In the genomic region with DNA sequence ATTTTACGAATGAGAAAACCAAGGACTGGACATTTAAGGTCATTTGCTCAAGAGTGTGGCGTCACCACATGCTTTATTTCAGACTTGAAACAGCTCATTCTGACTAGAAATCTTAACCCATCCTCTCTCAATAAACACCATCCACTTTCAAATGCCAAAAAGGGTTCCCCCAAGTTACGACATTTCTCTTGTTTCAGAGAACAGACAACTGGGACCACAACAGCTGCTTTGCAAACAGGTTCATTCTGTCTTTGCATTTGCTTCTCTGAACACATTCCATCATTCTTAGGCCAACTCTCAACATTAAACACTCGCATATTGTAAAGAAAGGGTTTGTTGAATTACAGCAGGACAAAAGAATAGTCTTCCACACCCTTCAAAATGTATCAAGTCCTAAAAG, we compare ENCODE assay signal across 22 mouse cellular contexts. TPM values are rescaled to one million over a fixed set of nuclear protein-coding genes. Genes with fewer than 3 reads are reported as not detected.
A peak's percentile ranks its signal among the peaks of the same experiment; 100 is the strongest.
DNase-seq lines count a peak whose midpoint lies in the region; ATAC-seq and TF ChIP-seq lines count a peak whose summit lies in the region.
"Had no signal": no experiment of that assay in that cellular context is flagged by ENCODE, and none has a peak within 500 bp of the region (broad histone marks: within the 10 kb centered on the region; RNA-seq: fewer than 3 reads in every experiment).

No protein-coding gene starts in this region.

- no peak for DNase-seq in layer of hippocampus, adult 2 months (ENCODE audit: low spot score in 2 of 2)
- no peak for DNase-seq in layer of hippocampus, adult 9-11 months
- peak; percentile 58 for DNase-seq in lung, postnatal 0 days (ENCODE audit: low spot score)
- no peak for DNase-seq in lung, postnatal 4 days
- no peak for DNase-seq in heart, adult 18-20 months
- DNase-seq: adrenal gland, adult 2 months; adrenal gland, postnatal 14 days; cerebellum, adult 11-12 months; cerebellum, adult 8-10 months; cerebellum, postnatal 10 days; cerebellum, postnatal 36 days; forebrain, postnatal 0 days; gastrocnemius, postnatal 25 days had no signal

- TF ChIP-seq EP300 in lung, postnatal 0 days (IDR thresholded peaks at IDR 0.05) = no peak
- TF ChIP-seq EP300 in ES-Bruce4 (IDR thresholded peaks at IDR 0.05; ENCODE audit: insufficient read depth, low read depth, low read length) = no peak

- no peak overlapping the region for H3ac ChIP-seq in myocyte (ENCODE audit: control insufficient read depth, insufficient read length)

- H3K4me2 ChIP-seq in lung, postnatal 0 days (replicated peaks; ENCODE audit: low read depth, low read length) = no peak overlapping the region
- H3K4me2 ChIP-seq in myocyte (ENCODE audit: low read depth) = peak overlapping the region; percentile 55
- H3K4me2 ChIP-seq: embryonic facial prominence, embryonic 15.5 days; heart, embryonic 11.5 days; hindbrain, embryonic 12.5 days; hindbrain, embryonic 15.5 days had no signal

- H3K4me1 ChIP-seq in lung, postnatal 0 days (ENCODE audit: insufficient read depth, low read depth, low read length) = no peaks in the 10 kb centered on the region
- H3K4me1 ChIP-seq in ES-Bruce4 (ENCODE audit: control insufficient read depth, insufficient read depth, low read length) = peaks cover 6% of the 10 kb centered on the region
- H3K4me1 ChIP-seq: hindbrain, embryonic 12.5 days; hindbrain, embryonic 15.5 days had no signal

- ATAC-seq in lung, postnatal 0 days = no peak
- ATAC-seq: CD4-positive, CD25-positive, alpha-beta regulatory T cell, adult 4 months; forebrain, embryonic 14.5 days; forebrain, postnatal 0 days had no signal

- no peaks in the 10 kb centered on the region for H3K27me3 ChIP-seq in lung, postnatal 0 days (replicated peaks; ENCODE audit: insufficient read depth, low read length)
- H3K27me3 ChIP-seq in ES-Bruce4 (ENCODE audit: control insufficient read depth, insufficient read depth, low read length, poor library complexity, severe bottlenecking) (no peaks in the 10 kb centered on the region), myocyte (ENCODE audit: control insufficient read depth, insufficient read depth, insufficient read length) (no peaks in the 10 kb centered on the region)
- H3K27me3 ChIP-seq: embryonic facial prominence, embryonic 15.5 days; hindbrain, embryonic 12.5 days; hindbrain, embryonic 15.5 days had no signal

- H3K36me3 ChIP-seq in lung, postnatal 0 days (ENCODE audit: insufficient read depth, low read length) = no peaks in the 10 kb centered on the region
- H3K36me3 ChIP-seq in ES-Bruce4 (ENCODE audit: control insufficient read depth, insufficient read depth, low read length, poor library complexity, severe bottlenecking) (no peaks in the 10 kb centered on the region), myocyte (ENCODE audit: control insufficient read depth, insufficient read depth) (no peaks in the 10 kb centered on the region)
- H3K36me3 ChIP-seq: embryonic facial prominence, embryonic 15.5 days; hindbrain, embryonic 12.5 days; hindbrain, embryonic 15.5 days had no signal

- no peaks in the 10 kb centered on the region for H3K9me3 ChIP-seq in lung, postnatal 0 days (ENCODE audit: low read length)
- H3K9me3 ChIP-seq in ES-Bruce4 (replicated peaks; ENCODE audit: control insufficient read depth, insufficient read depth, low read length, poor library complexity, severe bottlenecking) = no peaks in the 10 kb centered on the region
- H3K9me3 ChIP-seq: embryonic facial prominence, embryonic 15.5 days; G1E; hindbrain, embryonic 12.5 days; hindbrain, embryonic 15.5 days had no signal

- H3K9ac ChIP-seq in lung, postnatal 0 days (replicated peaks; ENCODE audit: low read depth) = no peak overlapping the region
- no peak overlapping the region for H3K9ac ChIP-seq in ES-Bruce4 (ENCODE audit: low read depth, poor library complexity, severe bottlenecking)
- H3K9ac ChIP-seq: embryonic facial prominence, embryonic 15.5 days; forebrain, postnatal 0 days; hindbrain, embryonic 12.5 days; hindbrain, embryonic 15.5 days had no signal

- TF ChIP-seq CTCF in layer of hippocampus, adult 2 months (conservative IDR thresholded peaks at IDR 0.05) = no peak
- no peak for TF ChIP-seq CTCF in lung, postnatal 0 days (IDR thresholded peaks at IDR 0.05)
- no peak for TF ChIP-seq CTCF in ES-Bruce4 (IDR thresholded peaks at IDR 0.05; ENCODE audit: low read depth, low read length)

- 61% methylated on average over 4 of the region's 4 CpGs for WGBS in lung, postnatal 0 days

- H3K27ac ChIP-seq in layer of hippocampus, adult 2 months = peak overlapping the region; percentile 20; the same call in 1 of the 2 replicates
- no peak overlapping the region for H3K27ac ChIP-seq in lung, postnatal 0 days (ENCODE audit: low read length)
- H3K27ac ChIP-seq in ES-Bruce4 (ENCODE audit: insufficient read depth, low read length) = peak overlapping the region; percentile 81
- H3K27ac ChIP-seq: embryonic facial prominence, embryonic 15.5 days; hindbrain, embryonic 12.5 days; hindbrain, embryonic 15.5 days had no signal

- TF ChIP-seq POLR2A in ES-Bruce4 (IDR thresholded peaks at IDR 0.05; ENCODE audit: insufficient read depth, low read length) (no peak), myocyte (IDR thresholded peaks at IDR 0.05; ENCODE audit: insufficient read length, low read depth) (no peak)

- no peak overlapping the region for H3K4me3 ChIP-seq in layer of hippocampus, adult 2 months
- H3K4me3 ChIP-seq in lung, postnatal 0 days (ENCODE audit: low read depth, low read length) = no peak overlapping the region
- H3K4me3 ChIP-seq in ES-Bruce4 (ENCODE audit: low read depth, low read length) (no peak overlapping the region), myocyte (no peak overlapping the region)
- H3K4me3 ChIP-seq: embryonic facial prominence, embryonic 15.5 days; hindbrain, embryonic 12.5 days; hindbrain, embryonic 15.5 days had no signal

- peaks cover 49% of the 10 kb centered on the region for H3K79me2 ChIP-seq in myocyte (ENCODE audit: control insufficient read depth, insufficient read depth)

TF ChIP-seq in myocyte, 11 proteins besides CTCF, POLR2A, EP300 and RAD21:
- peak; percentile 71 for TF ChIP-seq TCF3 (IDR thresholded peaks at IDR 0.05; ENCODE audit: insufficient read length, low read depth)
- TF ChIP-seq REST (IDR thresholded peaks at IDR 0.05; ENCODE audit: insufficient read depth, insufficient read length) = no peak
- TF ChIP-seq TCF12 (IDR thresholded peaks at IDR 0.05; ENCODE audit: insufficient read depth, poor library complexity, severe bottlenecking) = peak; percentile 82
- TF ChIP-seq MAX (IDR thresholded peaks at IDR 0.05; ENCODE audit: low read depth) = no peak
- TF ChIP-seq MYOG (IDR thresholded peaks at IDR 0.05; ENCODE audit: control insufficient read depth in 1 of 3, insufficient read depth in 1 of 3, insufficient read length in 2 of 3, low read depth in 2 of 3) = peak in 1 of 3 experiments; percentile 73
- TF ChIP-seq SRF (IDR thresholded peaks at IDR 0.05; ENCODE audit: control insufficient read depth, insufficient read length, low read depth) = no peak
- peak; percentile 33 to 78 (median 76) for TF ChIP-seq MYOD1 (IDR thresholded peaks at IDR 0.05; ENCODE audit: control insufficient read depth in 1 of 3, insufficient read length in 2 of 3, low read depth in 2 of 3)
- TF ChIP-seq CEBPB (IDR thresholded peaks at IDR 0.05; ENCODE audit: insufficient read depth, poor library complexity, severe bottlenecking) = no peak

RNA-seq across cellular contexts. Expression of a gene that starts 11.8 kb away (rescaled TPM):
- total RNA-seq in layer of hippocampus, adult 2 months (2021) = 10 to 100 TPM; 32.0 to 40.5 TPM
- 14.3 and 14.7 TPM in 2 replicates for polyA plus RNA-seq in lung, postnatal 0 days (2015; fragmentation: Nextera tagmentation; extraction: Ambion mirVana)
- polyA plus RNA-seq in ES-Bruce4 (2011; ENCODE audit: insufficient read depth, insufficient read length, low read depth, missing spikeins) (47.2 and 51.3 TPM in 2 replicates), myocyte (2012; fragmentation: generic; extraction: Trizol) (14.2 TPM)
- total RNA-seq in heart, adult 18-20 months (2021) = 10 to 100 TPM; 17.9 to 23.6 TPM
